Mouse (Mus musculus) urinary bladder, adult 18-20 months (tissue): ENCODE measurements at regions not wholly inside any gene's neighbourhood (a gene's known extent, or its start where the extent isn't known, plus 50 kb on each side); places are given as distances from the start of the nearest gene placed in this dataset.

ENCODE experiments used
- DNase-seq, 2 experiments: peaks; one replicate each; pipeline ENCODE4 v3.0.0; 2022; ENCODE audit warnings: low spot score in 2 of 2, mixed read lengths in 2 of 2

DNA sequence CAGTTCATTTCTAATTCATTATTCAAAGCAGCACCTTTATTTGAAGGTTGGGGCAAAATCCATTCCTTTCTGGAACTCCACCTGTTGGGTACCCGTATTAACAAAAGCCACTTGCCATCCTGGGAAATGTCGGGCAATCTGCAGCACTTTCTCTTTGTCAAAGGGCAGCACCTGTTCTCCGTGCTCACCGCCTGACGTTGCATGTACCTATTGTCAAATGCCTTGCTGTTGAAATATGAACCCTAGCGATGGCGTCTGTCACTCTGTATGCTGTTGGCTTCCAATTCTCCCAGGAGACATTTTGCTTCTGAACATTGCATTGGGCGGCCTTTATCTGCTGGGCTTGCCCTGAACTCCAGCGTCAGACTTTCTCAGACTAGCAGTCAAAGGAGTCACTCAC lies 55.3 kb upstream of the Synm start:
- no peak for DNase-seq
